Mouse (Mus musculus) kidney, embryonic 16.5 days (tissue): ENCODE measurements around the gene Naa40. TPM values are rescaled to one million over a fixed set of nuclear protein-coding genes. Genes with fewer than 3 reads are reported as not detected.

Source experiments
- ATAC-seq: fragments of 200-750 bp; cut with Nextera tagmentation; 2 replicates; pipeline ENCODE4 v1.8.0; 2017; ENCODE audit warnings: moderate TSS enrichment; ENCODE audit not compliant: low FRiP score, low TSS enrichment
- H3K27ac ChIP-seq: fragments of 300-500 bp; sonication (generic); 2 replicates; pipeline ENCODE4 v1.5.1; 2014; ENCODE audit warnings: low read length
- H3K27me3 ChIP-seq: fragments of 300-500 bp; sonication (generic); 2 replicates; pipeline ENCODE4 v1.6.1; 2014; ENCODE audit warnings: low read length, control low read depth, mixed read lengths; ENCODE audit not compliant: insufficient read depth
- H3K36me3 ChIP-seq: fragments of 300-500 bp; sonication (generic); 2 replicates; pipeline ENCODE4 v1.6.1; 2014; ENCODE audit warnings: low read length, control low read depth, mixed read lengths; ENCODE audit not compliant: insufficient read depth
- H3K4me1 ChIP-seq: fragments of 300-500 bp; sonication (generic); 2 replicates; pipeline ENCODE4 v1.6.1; 2014; ENCODE audit warnings: low read length, control low read depth, mixed read lengths; ENCODE audit not compliant: insufficient read depth
- H3K4me2 ChIP-seq: fragments of 300-500 bp; sonication (generic); replicated peaks from 2 replicates; pipeline ENCODE4 v1.6.1; 2014; ENCODE audit warnings: low read depth, low read length
- H3K4me3 ChIP-seq: fragments of 300-500 bp; sonication (generic); 2 replicates; pipeline ENCODE4 v1.5.1; 2014; ENCODE audit warnings: mild to moderate bottlenecking, low read length
- H3K9ac ChIP-seq: fragments of 300-500 bp; sonication (generic); replicated peaks from 2 replicates; pipeline ENCODE4 v1.6.1; 2014; ENCODE audit warnings: low read length
- H3K9me3 ChIP-seq: fragments of 300-500 bp; sonication (generic); 2 replicates; pipeline ENCODE4 v1.6.1; 2016; ENCODE audit warnings: low read length, control low read depth
- WGBS: fragments of 180-500 bp; shearing (Covaris S2); extraction: QIAGEN DNeasy Blood & Tissue Kit; methylation state at CpG from one replicate; pipeline ENCODE4 v1.1.7; 2014; 5-methylcytosine and 5-hydroxymethylcytosine counted together
- polyA plus RNA-seq: library from polyadenylated mRNA; unstranded; fragments of >200 nt; fragmentation: Nextera tagmentation; extraction: Ambion mirVana; gene quantifications from 2 replicates; pipeline ENCODE4 v1.2.1, GENCODE M21; 2015

Gene Naa40
- polyA plus RNA-seq, 1 experiment from 2014 or later: 81.4 TPM

DNA sequence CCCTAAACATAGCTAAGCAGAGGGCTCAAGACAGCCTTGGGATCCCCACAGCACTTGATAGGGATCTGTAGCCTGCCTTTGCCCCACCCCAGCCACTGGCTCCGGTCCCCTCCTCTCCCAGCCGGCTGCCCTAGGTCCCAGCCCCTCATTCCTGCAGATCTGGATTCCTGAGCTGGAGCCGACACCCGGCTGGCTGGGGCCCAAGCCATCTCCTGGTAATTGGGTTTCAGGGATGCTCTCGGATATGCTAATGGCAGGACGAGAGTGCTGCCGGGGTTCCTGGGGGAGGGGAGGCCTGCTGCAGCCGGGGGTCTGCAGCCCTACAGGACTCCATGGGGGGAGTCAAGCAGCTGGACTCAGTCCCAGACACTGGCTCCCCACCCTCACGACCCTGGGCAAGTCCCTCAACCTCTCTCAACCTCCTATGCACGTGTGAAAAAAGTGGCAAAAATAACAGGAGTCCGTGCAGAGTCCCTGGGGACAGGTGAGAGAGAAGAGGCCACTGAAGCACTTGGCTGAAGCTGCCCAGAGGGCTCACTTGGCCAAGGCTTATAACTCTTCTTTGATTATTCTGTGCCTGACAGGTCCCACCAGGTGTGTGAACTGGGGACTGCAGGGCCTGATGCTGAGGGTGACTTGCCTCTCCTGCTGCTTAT, 64.8 kb downstream of the Naa40 start:
- Histone ChIP-seq H3K4me2 (no peak overlapping the region), H3K27me3 (peaks cover 11% of the 10 kb centered on the region; the same call in 1 of the 2 replicates), H3K36me3 (no peaks in the 10 kb centered on the region), H3K27ac (0 out of 2 replicates have a peak overlapping the region, but pooled peaks have one; percentile 21), H3K9ac (no peak overlapping the region), H3K4me3 (no peak overlapping the region), H3K9me3 (no peaks in the 10 kb centered on the region), H3K4me1 (peaks cover 47% of the 10 kb centered on the region)
- 12% methylated on average over 11 of the region's 11 CpGs for WGBS
- no peak for ATAC-seq

Other genes starting within 250 kb of the Naa40 start
- 26.8 and 27.3 TPM in 2 replicates for gene Dnajc4, start 248.6 kb downstream of the Naa40 start, polyA plus RNA-seq
- 30.9 and 35.0 TPM in 2 replicates for gene Nudt22, start 245.1 kb downstream of the Naa40 start, polyA plus RNA-seq
- 12.6 and 13.1 TPM in 2 replicates for gene Trpt1, start 245.1 kb downstream of the Naa40 start, polyA plus RNA-seq
- gene Fermt3, start 221.7 kb downstream of the Naa40 start, polyA plus RNA-seq: 5.7 and 6.4 TPM in 2 replicates
- 305 and 314 TPM in 2 replicates for gene Stip1, start 201.2 kb downstream of the Naa40 start, polyA plus RNA-seq
- 15.6 and 16.4 TPM in 2 replicates for gene Macrod1, start 184.4 kb downstream of the Naa40 start, polyA plus RNA-seq
- gene Flrt1, start 135.5 kb downstream of the Naa40 start, polyA plus RNA-seq: 5.4 and 6.8 TPM in 2 replicates
- gene Otub1, start 34.9 kb downstream of the Naa40 start, polyA plus RNA-seq: 231 and 241 TPM in 2 replicates
- gene Cox8a, start 23.6 kb downstream of the Naa40 start, polyA plus RNA-seq: 1,116 and 1,175 TPM in 2 replicates
- gene Rcor2, start 26.1 kb upstream of the Naa40 start, polyA plus RNA-seq: 8.7 and 10.8 TPM in 2 replicates
- 40.6 and 44.9 TPM in 2 replicates for gene Mark2, start 100.7 kb upstream of the Naa40 start, polyA plus RNA-seq
- gene Spindoc, start 141.8 kb upstream of the Naa40 start, polyA plus RNA-seq: 33.2 and 35.7 TPM in 2 replicates
- 4.8 and 5.4 TPM in 2 replicates for gene 2700081O15Rik, start 176.4 kb upstream of the Naa40 start, polyA plus RNA-seq
- gene Rtn3, start 242.1 kb upstream of the Naa40 start, polyA plus RNA-seq: 169 and 172 TPM in 2 replicates